Mouse (Mus musculus) 3134 (cell line): Measurements from ENCODE around the gene Tmem106c.

Source experiments
- DNase-seq: peaks from one replicate; pipeline ENCODE4 v3.0.0-alpha.2; 2011; ENCODE audit warnings: low spot score; ENCODE audit not compliant: insufficient read length; ENCODE audit errors: extremely low read depth

The Tmem106c gene

GRCm38 (mm10) chr15:97999546-97999945 is 35.5 kb downstream of the Tmem106c start:
- DNase-seq, result no peak

DNA sequence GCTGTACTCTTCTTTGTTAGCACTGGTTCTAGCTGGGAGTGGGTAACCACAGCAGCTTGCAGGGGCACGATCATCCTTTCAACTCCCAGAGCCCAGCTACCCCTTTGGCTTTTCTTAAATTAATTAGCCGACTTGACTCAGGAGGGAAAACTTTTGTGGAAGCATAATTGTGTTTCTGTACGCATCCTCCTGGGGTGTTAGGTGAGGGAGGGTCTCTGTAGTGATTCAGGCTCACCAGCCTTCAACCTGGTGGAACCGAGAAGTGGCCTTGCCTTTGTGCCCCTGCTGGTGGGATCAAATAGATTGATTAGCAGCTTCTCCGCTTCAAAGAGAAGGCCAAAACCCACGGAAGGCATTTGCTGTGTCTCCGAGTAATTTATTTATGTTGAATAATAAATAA is 36.0 kb downstream of the Tmem106c start:
- no peak for DNase-seq

- no peak for DNase-seq
Measured at GRCm38 (mm10) chr15:98001321-98002112, 37.5 kb downstream of the Tmem106c start.

GRCm38 (mm10) chr15:98002113-98002990 is 38.4 kb downstream of the Tmem106c start:
- no peak for DNase-seq

DNA sequence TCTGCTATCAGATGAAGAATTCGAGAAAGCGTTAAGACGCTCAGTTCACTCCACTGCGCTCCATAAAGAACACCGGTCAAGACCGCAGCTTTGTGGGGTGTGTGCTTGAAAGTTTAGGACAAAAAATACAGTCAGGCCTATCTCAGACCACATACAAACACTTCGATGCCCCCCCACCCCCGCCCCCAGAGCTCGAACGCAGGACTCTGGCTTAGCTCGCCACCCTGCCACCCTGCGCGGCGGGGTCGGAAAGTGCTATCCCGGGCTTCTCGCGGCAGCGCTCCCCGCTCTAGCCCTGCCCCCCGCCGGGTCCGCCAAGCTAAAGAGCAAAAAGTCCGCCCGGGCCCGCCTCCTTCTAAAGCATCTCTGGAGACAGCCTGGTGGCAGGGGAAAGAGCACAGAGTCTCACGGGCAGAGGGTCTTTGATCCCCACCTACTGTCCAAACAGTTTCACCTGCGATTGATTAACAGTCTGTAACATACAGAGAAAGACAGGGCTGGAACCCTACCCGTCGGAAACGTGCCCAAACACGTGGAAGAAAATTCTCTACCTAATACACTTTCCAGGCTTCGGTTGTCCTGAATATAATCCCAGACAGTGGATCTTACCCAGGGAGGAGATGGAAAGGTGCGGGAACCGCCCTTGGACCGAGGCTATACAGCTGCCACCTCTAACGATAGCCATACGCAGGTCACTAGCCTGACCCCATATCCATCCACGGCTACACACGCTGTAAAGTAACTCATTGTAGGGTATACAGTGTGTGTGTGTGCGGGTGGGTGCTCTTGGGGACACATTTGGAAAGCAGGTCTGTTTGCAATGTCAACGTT is 39.2 kb downstream of the Tmem106c start:
- DNase-seq, result no peak

GRCm38 (mm10) chr15:98003822-98004739 is 40.1 kb downstream of the Tmem106c start, which contains the start of gene Col2a1:
TSS of gene Col2a1 (minus strand) at chr15:98004695.
- DNase-seq, result no peak

- DNase-seq, result no peak
Measured at GRCm38 (mm10) chr15:98004740-98005159, 40.8 kb downstream of the Tmem106c start.

DNA sequence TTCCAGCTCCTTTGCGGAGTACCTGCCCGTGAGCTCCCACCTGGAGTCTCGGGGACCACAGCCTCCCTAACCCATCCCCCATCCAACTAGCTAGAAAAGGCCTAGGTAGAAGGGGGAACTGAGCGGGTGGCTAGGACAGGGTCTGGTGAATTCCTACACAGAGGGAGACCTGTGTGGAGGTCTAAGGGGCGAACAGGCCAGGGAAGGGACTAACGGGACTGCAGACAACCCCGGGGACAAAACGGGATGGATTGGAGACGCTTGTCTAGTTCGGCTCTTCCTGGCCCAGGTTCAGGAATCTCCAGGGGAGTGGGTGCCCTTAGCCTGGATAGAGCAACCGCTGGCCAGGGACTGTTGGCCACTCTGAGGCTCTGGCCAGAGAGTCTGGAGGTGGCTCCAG is 41.2 kb downstream of the Tmem106c start:
- no peak for DNase-seq

- no peak for DNase-seq
Measured at GRCm38 (mm10) chr15:98012810-98013209, 48.8 kb downstream of the Tmem106c start.

DNA sequence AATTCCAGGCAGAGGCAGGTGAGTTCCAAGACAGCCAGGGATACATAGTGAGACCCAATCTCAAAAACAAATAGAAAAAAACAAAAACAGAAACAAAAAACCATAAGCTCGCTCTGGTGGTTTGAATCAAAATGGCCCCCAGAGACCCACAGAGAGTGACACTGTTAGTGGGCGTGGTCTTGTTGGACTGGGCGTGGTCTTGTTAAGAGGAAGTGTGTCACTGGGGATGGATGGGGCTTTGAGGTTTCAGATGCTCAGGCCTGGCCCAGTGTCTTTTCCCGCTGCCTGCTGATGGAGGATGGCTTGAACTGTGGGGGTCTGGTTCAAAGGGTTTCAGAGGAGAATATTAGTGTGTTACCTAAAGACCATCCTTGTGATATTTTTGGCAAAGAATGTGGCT is 53.9 kb downstream of the Tmem106c start:
- no peak for DNase-seq

DNA sequence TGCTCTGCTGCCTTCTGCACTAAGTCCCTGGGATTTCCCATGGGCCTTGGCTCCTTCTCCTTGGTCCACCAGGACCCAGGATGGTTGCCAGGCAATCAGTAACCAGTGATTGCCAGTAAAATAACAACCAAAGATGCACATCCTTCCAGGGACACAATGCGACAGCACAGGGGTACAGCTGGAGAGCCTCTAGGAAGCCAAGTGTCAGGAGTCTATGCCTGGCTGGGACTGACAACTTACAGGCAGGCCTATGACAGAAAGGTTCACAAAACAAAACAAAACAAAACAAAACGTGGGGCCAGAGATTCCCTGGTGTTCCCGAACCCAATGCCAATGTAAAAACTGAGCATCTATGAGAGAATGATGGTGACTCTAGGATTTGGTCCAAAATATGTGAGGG is 55.0 kb downstream of the Tmem106c start:
- DNase-seq, result no peak
